Mouse (Mus musculus) lung, adult 2 months (tissue): ENCODE results near the gene Serpina3b.

ENCODE experiments used
- CTCF ChIP-seq: fragments of 200-500 bp; IDR thresholded peaks from 2 replicates; pipeline ENCODE4 v1.5.1; 2011; ENCODE audit warnings: mild to moderate bottlenecking, low read length, control low read depth; ENCODE audit not compliant: insufficient read depth
- POLR2A ChIP-seq: fragments of 200-500 bp; IDR thresholded peaks from 2 replicates; pipeline ENCODE4 v1.6.1; 2011; ENCODE audit warnings: low read depth, mild to moderate bottlenecking, control low read depth, low read length, borderline replicate concordance; ENCODE audit errors: extremely low read depth

GRCm38 (mm10) chr12:104106919-104107318 lies 20.9 kb upstream of the Serpina3b start:
- TF ChIP-seq POLR2A (no peak), CTCF (no peak)
